Mouse (Mus musculus): ENCODE data around the gene Nup133.

The Nup133 gene

DNA sequence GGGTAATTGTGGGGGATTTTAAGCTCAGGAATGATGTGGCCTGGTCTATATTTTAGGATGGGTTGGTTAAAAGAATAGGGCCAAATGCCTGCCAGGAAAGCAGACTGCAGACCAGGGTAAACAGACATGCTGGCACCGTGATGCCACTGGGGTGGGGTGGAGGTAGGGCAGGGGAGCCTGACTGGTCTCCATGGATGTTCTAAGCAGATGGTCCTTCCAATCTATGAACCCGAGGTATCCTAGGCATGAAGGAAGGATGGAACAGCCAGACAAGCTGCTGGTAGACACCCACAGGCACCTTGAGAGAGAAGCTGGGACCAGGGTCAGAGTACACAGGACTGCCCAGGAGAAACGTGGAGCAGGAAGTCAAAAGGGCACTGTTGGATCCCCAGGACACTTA lies 101.5 kb downstream of the Nup133 start:
- no peak for DNase-seq (ENCODE audit: low spot score)
